Mouse (Mus musculus) testis, adult 2 months (tissue): ENCODE results near the gene Cdk11b. TPM values are rescaled to one million over a fixed set of nuclear protein-coding genes. Genes with fewer than 3 reads are reported as not detected.
"Not testable (repeated sequence)": the region's sequence is repeated elsewhere in the genome, so short reads cannot be mapped to it uniquely, and the experiment has no call there.

Experiments used
- H3K27ac ChIP-seq: fragments of 200-500 bp; 2 replicates; pipeline ENCODE4 v1.5.1; 2012; ENCODE audit warnings: low read depth, low read length; ENCODE audit not compliant: control insufficient read depth, insufficient read depth
- H3K27me3 ChIP-seq: fragments of 200-500 bp; 2 replicates; pipeline ENCODE4 v1.6.1; 2012; ENCODE audit warnings: mild to moderate bottlenecking, low read length, moderate library complexity; ENCODE audit not compliant: control insufficient read depth, insufficient read depth
- H3K36me3 ChIP-seq: fragments of 200-500 bp; 2 replicates; pipeline ENCODE4 v1.6.1; 2012; ENCODE audit warnings: mild to moderate bottlenecking, low read length; ENCODE audit not compliant: control insufficient read depth, insufficient read depth
- H3K4me1 ChIP-seq: fragments of 200-500 bp; 2 replicates; pipeline ENCODE4 v1.6.1; 2012; ENCODE audit warnings: low read length; ENCODE audit not compliant: control insufficient read depth, insufficient read depth
- H3K4me3 ChIP-seq: fragments of 200-500 bp; 2 replicates; pipeline ENCODE4 v1.5.1; 2012; ENCODE audit warnings: low read depth, mild to moderate bottlenecking, low read length, moderate library complexity, mixed read lengths; ENCODE audit not compliant: control insufficient read depth
- CTCF ChIP-seq: fragments of 200-500 bp; IDR thresholded peaks from 2 replicates; pipeline ENCODE4 v1.5.1; 2012; ENCODE audit warnings: low read depth, mild to moderate bottlenecking, inconsistent platforms, low read length, moderate library complexity; ENCODE audit not compliant: control insufficient read depth, insufficient read depth, insufficient replicate concordance
- POLR2A ChIP-seq: fragments of 200-500 bp; IDR thresholded peaks from 2 replicates; pipeline ENCODE4 v1.6.1; 2012; ENCODE audit warnings: low read depth, mild to moderate bottlenecking, inconsistent platforms, low read length, moderate library complexity; ENCODE audit not compliant: control insufficient read depth
- polyA plus RNA-seq: library from polyadenylated mRNA; depleted of rRNA; stranded (reverse); fragments of >200 nt; gene quantifications from 2 replicates; pipeline ENCODE4 v1.2.3, GENCODE M21; 2012

Cdk11b gene
- polyA plus RNA-seq, 1 experiment = 29.9 TPM

GRCm38 (mm10) chr4:155672082-155672481 is 47.4 kb downstream of the Cdk11b start:
- peaks cover 6% of the 10 kb centered on the region for H3K4me1 ChIP-seq
- H3K27ac ChIP-seq = no peak overlapping the region
- TF ChIP-seq CTCF (no peak), POLR2A (no peak)
- no peaks in the 10 kb centered on the region for H3K27me3 ChIP-seq
- no peak overlapping the region for H3K4me3 ChIP-seq
- no peaks in the 10 kb centered on the region for H3K36me3 ChIP-seq

DNA sequence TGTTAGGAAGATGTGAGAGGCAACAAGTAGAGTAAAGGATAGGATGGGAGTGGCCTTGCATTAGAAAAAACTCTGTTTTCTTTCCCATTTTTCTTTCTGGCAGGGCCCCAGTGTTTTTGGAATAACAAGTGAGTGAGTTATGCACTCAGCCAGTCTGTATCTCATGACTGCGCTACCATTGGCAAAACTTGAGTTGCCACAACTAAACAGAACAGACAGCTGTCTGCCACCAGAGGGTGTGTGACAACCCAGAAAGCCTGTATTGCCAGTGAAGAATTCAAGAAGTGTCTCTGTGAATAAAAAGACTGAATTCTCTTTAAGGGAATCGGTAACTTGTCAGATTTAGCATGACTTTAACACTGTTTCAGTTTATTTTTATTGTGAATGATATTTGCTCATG is 51.3 kb downstream of the Cdk11b start:
- no peak overlapping the region for H3K4me3 ChIP-seq

DNA sequence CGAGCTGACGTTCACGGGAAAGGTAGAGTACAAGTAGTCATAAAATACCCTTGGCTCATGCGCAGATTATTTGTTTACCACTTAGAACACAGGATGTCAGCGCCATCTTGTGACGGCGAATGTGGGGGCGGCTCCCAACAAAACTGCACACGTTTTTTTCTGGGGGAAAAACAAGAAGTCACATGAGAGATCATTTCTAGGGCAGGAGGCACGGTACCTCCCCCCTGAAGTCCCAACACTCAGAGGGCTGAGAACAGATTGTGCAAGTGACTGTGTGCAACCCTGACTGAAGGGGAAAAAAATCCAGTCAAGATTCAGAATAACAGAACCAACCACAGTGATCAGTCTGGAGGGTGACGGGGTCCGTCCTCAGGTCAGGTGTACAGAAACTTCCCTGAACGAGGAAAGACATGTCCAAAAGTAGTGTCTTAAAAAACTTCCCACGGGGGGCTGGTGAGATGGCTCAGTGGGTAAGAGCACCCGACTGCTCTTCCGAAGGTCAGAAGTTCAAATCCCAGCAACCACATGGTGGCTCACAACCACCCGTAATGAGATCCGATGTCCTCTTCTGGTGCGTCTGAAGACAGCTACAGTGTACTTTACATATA is 59.1 kb downstream of the Cdk11b start:
- not testable (repeated sequence) for H3K27me3 ChIP-seq, H3K36me3 ChIP-seq, H3K27ac ChIP-seq, H3K4me3 ChIP-seq, H3K4me1 ChIP-seq

More for the DNA sequence above, 51.3 kb downstream of the Cdk11b start:
- no peak overlapping the region for H3K27ac ChIP-seq
- no peak for TF ChIP-seq CTCF
- no peak for TF ChIP-seq POLR2A
- no peaks in the 10 kb centered on the region for H3K36me3 ChIP-seq
- no peaks in the 10 kb centered on the region for H3K27me3 ChIP-seq
- H3K4me1 ChIP-seq = no peaks in the 10 kb centered on the region

GRCm38 (mm10) chr4:155687764-155688163 is 63.1 kb downstream of the Cdk11b start:
- H3K27ac ChIP-seq, H3K4me3 ChIP-seq, H3K36me3 ChIP-seq, H3K27me3 ChIP-seq, H3K4me1 ChIP-seq: not testable (repeated sequence)

- H3K27ac ChIP-seq = no peak overlapping the region
- H3K4me1 ChIP-seq = peaks cover 4% of the 10 kb centered on the region
- TF ChIP-seq CTCF = no peak
- TF ChIP-seq POLR2A = no peak
- H3K4me3 ChIP-seq = no peak overlapping the region
- no peaks in the 10 kb centered on the region for H3K27me3 ChIP-seq
- H3K36me3 ChIP-seq = no peaks in the 10 kb centered on the region
Measured at GRCm38 (mm10) chr4:155690571-155691375, 66.1 kb downstream of the Cdk11b start.

- H3K4me1 ChIP-seq = peaks cover 4% of the 10 kb centered on the region
- H3K36me3 ChIP-seq = no peaks in the 10 kb centered on the region
- no peak overlapping the region for H3K27ac ChIP-seq
- no peak for TF ChIP-seq POLR2A
- no peak for TF ChIP-seq CTCF
- no peak overlapping the region for H3K4me3 ChIP-seq
- no peaks in the 10 kb centered on the region for H3K27me3 ChIP-seq
Measured at GRCm38 (mm10) chr4:155692421-155692820, 67.8 kb downstream of the Cdk11b start.

- no peak within 1 kb of the TSS; the same call in 1 of the 2 replicates for H3K27ac ChIP-seq
- peak within 1 kb of the TSS; percentile 76 for H3K4me3 ChIP-seq
- no peaks in the 10 kb centered on the region for H3K36me3 ChIP-seq
- peaks cover 4% of the 10 kb centered on the region for H3K4me1 ChIP-seq
- no peaks in the 10 kb centered on the region for H3K27me3 ChIP-seq
- TF ChIP-seq POLR2A (no peak), CTCF (no peak)
Measured at GRCm38 (mm10) chr4:155694111-155694481, 69.4 kb downstream of the Cdk11b start, which contains the start of gene Fndc10. Gene Fndc10 (plus strand): TSS chr4:155694342.
